Mouse (Mus musculus): Measurements from ENCODE around the gene Adamts14.

DNA sequence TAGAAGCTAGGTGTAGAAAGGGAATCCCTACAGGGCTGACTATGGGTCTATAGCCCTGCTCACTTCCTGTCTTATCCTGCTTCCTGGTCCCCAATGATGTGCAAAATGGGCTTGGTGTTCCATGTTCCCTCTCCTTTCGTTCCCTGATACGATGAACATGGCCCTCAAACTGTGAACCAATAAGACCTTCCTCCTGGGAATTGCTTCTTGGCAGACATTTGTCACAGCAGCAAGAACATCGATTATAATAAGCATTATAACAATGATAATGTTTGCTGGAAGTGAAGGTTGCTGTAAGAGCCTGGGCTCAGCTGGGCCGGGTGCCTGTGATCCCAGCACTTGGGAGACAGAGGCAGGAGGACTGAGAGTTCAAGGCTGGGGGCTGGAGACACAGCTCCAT lies 11.1 kb upstream of the Adamts14 start:
- no peak for TF ChIP-seq CTCF (IDR thresholded peaks at IDR 0.05; ENCODE audit: low read depth)
- no peak for TF ChIP-seq EP300 (IDR thresholded peaks at IDR 0.05; ENCODE audit: low read depth)

All from liver, embryonic 14.5 days (tissue).